Mouse (Mus musculus): ENCODE results near the gene Krtap11-1. TPM values are rescaled to one million over a fixed set of nuclear protein-coding genes. Genes with fewer than 3 reads are reported as not detected.

Krtap11-1 gene
- not detected in 2 replicates for polyA plus RNA-seq (2014; fragmentation: Nextera tagmentation; extraction: Ambion mirVana)

- 82% methylated on average over 5 of the region's 5 CpGs for WGBS
- H3K4me3 ChIP-seq (ENCODE audit: control insufficient read depth in 1 of 2, insufficient read depth in 1 of 2, low read depth in 1 of 2, low read length in 2 of 2): no peak within 1 kb of the TSS
- H3K27me3 ChIP-seq (ENCODE audit: control insufficient read depth, insufficient read depth, low read length): no peaks in the 10 kb centered on the region
- ATAC-seq (ENCODE audit: insufficient number of reproducible peaks, insufficient read depth, low FRiP score, low read depth): no peak
- no peak within 1 kb of the TSS for H3K27ac ChIP-seq (replicated peaks in 1 of 2; ENCODE audit: control insufficient read depth in 1 of 2, insufficient read depth in 1 of 2, low read depth in 2 of 2, low read length in 2 of 2)
- no peak within 1 kb of the TSS for H3K4me2 ChIP-seq (ENCODE audit: low read length)
- no peak within 1 kb of the TSS for H3K9ac ChIP-seq (ENCODE audit: low read length)
- H3K9me3 ChIP-seq (ENCODE audit: control insufficient read depth, low read length): no peaks in the 10 kb centered on the region
- no peaks in the 10 kb centered on the region for H3K36me3 ChIP-seq (ENCODE audit: control insufficient read depth, insufficient read depth, low read length)
- peaks cover 0 to 5% of the 10 kb centered on the region in 2 experiments; a peak in 2 of 4 replicates for H3K4me1 ChIP-seq (ENCODE audit: control insufficient read depth in 2 of 2, insufficient read depth in 2 of 2, low read length in 2 of 2)
Observed at GRCm38 (mm10) chr16:89571083-89571482, at the start of gene Krtap11-1. Gene Krtap11-1 (minus strand): TSS chr16:89571183.

DNA sequence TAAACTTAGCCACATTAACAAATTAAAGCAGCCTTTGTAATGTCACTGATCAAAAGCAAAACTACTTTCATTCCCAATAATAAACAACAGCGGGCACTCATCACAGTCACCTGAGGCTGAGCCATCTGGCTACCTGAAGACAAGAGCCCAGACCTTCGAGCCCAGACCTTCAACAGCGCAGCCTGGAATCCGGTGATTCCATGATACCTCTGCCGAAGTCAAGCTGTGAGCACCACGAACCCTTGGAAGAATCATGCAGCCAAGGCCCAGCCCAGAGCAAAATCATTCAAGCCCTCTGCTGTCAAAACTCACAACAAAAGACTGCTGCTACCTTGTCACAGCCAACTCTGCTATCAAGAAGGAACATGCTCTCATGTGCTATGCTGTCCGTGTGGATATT is 47.2 kb upstream of the Krtap11-1 start:
- no peak for ATAC-seq (ENCODE audit: insufficient number of reproducible peaks, insufficient read depth, low FRiP score, low read depth)
- H3K9ac ChIP-seq (ENCODE audit: low read length): no peak overlapping the region
- H3K27ac ChIP-seq (replicated peaks in 1 of 2; ENCODE audit: control insufficient read depth in 1 of 2, insufficient read depth in 1 of 2, low read depth in 2 of 2, low read length in 2 of 2): no peak overlapping the region
- no peaks in the 10 kb centered on the region for H3K27me3 ChIP-seq (ENCODE audit: control insufficient read depth, insufficient read depth, low read length)
- no peak overlapping the region for H3K4me3 ChIP-seq (ENCODE audit: control insufficient read depth in 1 of 2, insufficient read depth in 1 of 2, low read depth in 1 of 2, low read length in 2 of 2)
- 84% methylated on average over 7 of the region's 7 CpGs for WGBS
- H3K36me3 ChIP-seq (ENCODE audit: control insufficient read depth, insufficient read depth, low read length): no peaks in the 10 kb centered on the region
- no peaks in the 10 kb centered on the region for H3K9me3 ChIP-seq (ENCODE audit: control insufficient read depth, low read length)
- H3K4me2 ChIP-seq (ENCODE audit: low read length): no peak overlapping the region
- H3K4me1 ChIP-seq (ENCODE audit: control insufficient read depth in 2 of 2, insufficient read depth in 2 of 2, low read length in 2 of 2): peaks cover 0 to 6% of the 10 kb centered on the region in 2 experiments; a peak in 1 of 4 replicates

DNA sequence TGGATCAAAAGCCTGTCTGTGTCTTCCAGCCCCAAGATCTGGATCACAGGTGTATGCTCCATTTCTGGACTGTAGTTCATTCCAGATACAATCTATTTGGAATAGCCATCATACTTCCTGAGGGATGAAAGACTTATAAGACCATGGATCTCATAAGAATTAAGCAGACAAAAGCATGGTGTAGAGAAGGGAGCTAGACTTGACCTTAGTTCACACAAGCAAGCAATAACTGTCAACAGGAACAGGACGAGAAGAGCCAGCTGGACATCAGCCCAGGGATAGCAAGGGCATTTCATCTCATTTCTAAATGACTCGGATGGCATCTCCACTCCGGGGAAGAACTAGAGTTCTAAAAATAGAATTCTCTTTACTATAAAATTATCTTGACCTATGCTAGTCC is 46.3 kb upstream of the Krtap11-1 start:
- H3K4me3 ChIP-seq (ENCODE audit: control insufficient read depth in 1 of 2, insufficient read depth in 1 of 2, low read depth in 1 of 2, low read length in 2 of 2): no peak overlapping the region
- no peak for ATAC-seq (ENCODE audit: insufficient number of reproducible peaks, insufficient read depth, low FRiP score, low read depth)
- H3K9me3 ChIP-seq (ENCODE audit: control insufficient read depth, low read length): no peaks in the 10 kb centered on the region
- 18% methylated on average over 3 of the region's 3 CpGs for WGBS
- peaks cover 0 to 6% of the 10 kb centered on the region in 2 experiments; a peak in 1 of 4 replicates for H3K4me1 ChIP-seq (ENCODE audit: control insufficient read depth in 2 of 2, insufficient read depth in 2 of 2, low read length in 2 of 2)
- H3K4me2 ChIP-seq (ENCODE audit: low read length): no peak overlapping the region
- no peaks in the 10 kb centered on the region for H3K27me3 ChIP-seq (ENCODE audit: control insufficient read depth, insufficient read depth, low read length)
- H3K9ac ChIP-seq (ENCODE audit: low read length): no peak overlapping the region
- H3K36me3 ChIP-seq (ENCODE audit: control insufficient read depth, insufficient read depth, low read length): no peaks in the 10 kb centered on the region
- H3K27ac ChIP-seq (replicated peaks in 1 of 2; ENCODE audit: control insufficient read depth in 1 of 2, insufficient read depth in 1 of 2, low read depth in 2 of 2, low read length in 2 of 2): no peak overlapping the region

- H3K4me1 ChIP-seq (ENCODE audit: control insufficient read depth in 2 of 2, insufficient read depth in 2 of 2, low read length in 2 of 2): peaks cover 0 to 6% of the 10 kb centered on the region in 2 experiments; a peak in 1 of 4 replicates
- H3K27me3 ChIP-seq (ENCODE audit: control insufficient read depth, insufficient read depth, low read length): no peaks in the 10 kb centered on the region
- H3K4me3 ChIP-seq (ENCODE audit: control insufficient read depth in 1 of 2, insufficient read depth in 1 of 2, low read depth in 1 of 2, low read length in 2 of 2): no peak overlapping the region
- no peaks in the 10 kb centered on the region for H3K36me3 ChIP-seq (ENCODE audit: control insufficient read depth, insufficient read depth, low read length)
- no peak overlapping the region for H3K27ac ChIP-seq (replicated peaks in 1 of 2; ENCODE audit: control insufficient read depth in 1 of 2, insufficient read depth in 1 of 2, low read depth in 2 of 2, low read length in 2 of 2)
- H3K4me2 ChIP-seq (ENCODE audit: low read length): no peak overlapping the region
- no peak overlapping the region for H3K9ac ChIP-seq (ENCODE audit: low read length)
- H3K9me3 ChIP-seq (ENCODE audit: control insufficient read depth, low read length): no peaks in the 10 kb centered on the region
- no peak for ATAC-seq (ENCODE audit: insufficient number of reproducible peaks, insufficient read depth, low FRiP score, low read depth)
- 65% methylated on average over 12 of the region's 12 CpGs for WGBS
Observed at GRCm38 (mm10) chr16:89613726-89614125, 42.7 kb upstream of the Krtap11-1 start.

DNA sequence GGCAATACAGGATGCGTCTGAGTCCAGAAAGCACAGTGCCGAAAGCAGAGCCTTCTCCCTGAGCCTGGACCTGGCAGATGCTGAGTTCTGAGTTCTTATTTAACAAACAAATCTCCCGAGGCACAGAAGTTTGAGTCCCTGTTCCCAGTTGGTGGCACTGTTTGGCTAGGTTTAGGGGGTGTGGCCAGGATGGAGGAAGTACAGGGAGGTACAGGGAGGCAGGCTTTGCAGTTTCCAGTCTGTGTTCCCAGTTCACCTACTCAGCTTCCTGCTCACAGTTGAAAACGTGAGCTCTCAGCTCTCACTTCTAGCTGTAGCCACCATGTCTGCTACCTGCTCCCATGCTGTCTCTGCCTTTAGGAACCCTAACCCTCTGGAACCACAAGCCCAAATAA is 37.8 kb upstream of the Krtap11-1 start:
- no peaks in the 10 kb centered on the region for H3K36me3 ChIP-seq (ENCODE audit: control insufficient read depth, insufficient read depth, low read length)
- no peak overlapping the region for H3K27ac ChIP-seq (replicated peaks in 1 of 2; ENCODE audit: control insufficient read depth in 1 of 2, insufficient read depth in 1 of 2, low read depth in 2 of 2, low read length in 2 of 2)
- ATAC-seq (ENCODE audit: insufficient number of reproducible peaks, insufficient read depth, low FRiP score, low read depth): no peak
- 74% methylated on average over 4 of the region's 4 CpGs for WGBS
- no peaks in the 10 kb centered on the region for H3K9me3 ChIP-seq (ENCODE audit: control insufficient read depth, low read length)
- H3K9ac ChIP-seq (ENCODE audit: low read length): no peak overlapping the region
- no peak overlapping the region for H3K4me3 ChIP-seq (ENCODE audit: control insufficient read depth in 1 of 2, insufficient read depth in 1 of 2, low read depth in 1 of 2, low read length in 2 of 2)
- H3K4me2 ChIP-seq (ENCODE audit: low read length): no peak overlapping the region
- H3K27me3 ChIP-seq (ENCODE audit: control insufficient read depth, insufficient read depth, low read length): no peaks in the 10 kb centered on the region
- H3K4me1 ChIP-seq (ENCODE audit: control insufficient read depth in 2 of 2, insufficient read depth in 2 of 2, low read length in 2 of 2): no peaks in the 10 kb centered on the region; a peak in 1 of 4 replicates

DNA sequence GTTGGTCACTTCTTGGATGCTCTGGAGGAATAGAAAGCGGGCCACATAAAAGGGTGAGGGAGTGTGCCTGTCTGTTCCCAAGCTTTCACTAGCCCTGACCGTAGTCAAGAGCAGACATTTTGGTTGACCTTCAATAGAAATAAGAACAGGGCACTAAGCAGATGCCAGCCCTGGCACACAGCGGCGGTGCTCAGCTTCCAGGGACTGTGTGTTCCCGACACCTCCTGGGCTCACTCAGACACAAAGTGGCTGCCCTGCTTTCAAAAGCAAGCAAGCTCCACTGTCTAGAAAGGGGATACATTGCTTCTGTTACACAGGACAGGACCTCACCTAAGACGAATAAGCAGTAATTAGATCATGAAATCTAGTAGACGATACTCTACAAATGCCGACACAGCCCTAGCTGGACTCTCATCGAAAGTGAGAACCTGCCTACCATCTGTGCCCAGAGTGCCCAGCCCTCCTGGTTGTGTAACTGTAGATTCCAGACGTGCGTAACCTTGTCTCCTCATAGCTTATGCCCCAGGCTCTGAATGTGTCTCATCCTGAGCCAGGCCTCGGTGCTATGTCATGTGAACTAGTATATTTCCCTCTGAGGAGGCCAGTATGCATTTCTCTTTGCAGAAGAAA is 37.3 kb upstream of the Krtap11-1 start:
- no peaks in the 10 kb centered on the region for H3K36me3 ChIP-seq (ENCODE audit: control insufficient read depth, insufficient read depth, low read length)
- H3K9me3 ChIP-seq (ENCODE audit: control insufficient read depth, low read length): no peaks in the 10 kb centered on the region
- H3K4me1 ChIP-seq (ENCODE audit: control insufficient read depth in 2 of 2, insufficient read depth in 2 of 2, low read length in 2 of 2): no peaks in the 10 kb centered on the region
- WGBS: 85% methylated on average over 12 of the region's 12 CpGs
- H3K4me3 ChIP-seq (ENCODE audit: control insufficient read depth in 1 of 2, insufficient read depth in 1 of 2, low read depth in 1 of 2, low read length in 2 of 2): no peak overlapping the region
- no peak overlapping the region for H3K27ac ChIP-seq (replicated peaks in 1 of 2; ENCODE audit: control insufficient read depth in 1 of 2, insufficient read depth in 1 of 2, low read depth in 2 of 2, low read length in 2 of 2)
- no peak overlapping the region for H3K9ac ChIP-seq (ENCODE audit: low read length)
- no peak overlapping the region for H3K4me2 ChIP-seq (ENCODE audit: low read length)
- ATAC-seq (ENCODE audit: insufficient number of reproducible peaks, insufficient read depth, low FRiP score, low read depth): no peak
- H3K27me3 ChIP-seq (ENCODE audit: control insufficient read depth, insufficient read depth, low read length): no peaks in the 10 kb centered on the region

DNA sequence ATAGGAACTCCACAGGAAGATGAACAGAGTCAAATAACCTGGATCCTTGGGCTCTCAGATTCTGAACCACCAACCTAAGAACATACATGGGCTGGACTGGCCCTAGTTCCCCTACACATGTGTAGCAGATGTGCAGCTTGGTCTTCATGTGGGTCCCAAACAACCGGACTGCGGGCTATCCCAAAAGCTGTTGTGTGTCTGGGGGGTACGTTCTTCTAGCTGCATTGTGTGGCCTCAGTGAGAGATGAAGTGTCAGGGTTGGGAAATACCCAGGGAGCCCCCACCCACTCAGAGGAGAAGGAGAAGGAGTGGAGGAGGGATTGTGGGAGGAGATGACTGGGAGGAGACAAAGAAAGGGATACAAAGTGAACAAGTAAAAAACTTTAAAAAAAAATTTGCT is 36.0 kb upstream of the Krtap11-1 start:
- H3K4me3 ChIP-seq (ENCODE audit: control insufficient read depth in 1 of 2, insufficient read depth in 1 of 2, low read depth in 1 of 2, low read length in 2 of 2): no peak overlapping the region
- 91% methylated on average over 3 of the region's 3 CpGs for WGBS

GRCm38 (mm10) chr16:89587209-89587608 is 16.2 kb upstream of the Krtap11-1 start:
- no peak for ATAC-seq (ENCODE audit: insufficient number of reproducible peaks, insufficient read depth, low FRiP score, low read depth)
- peaks cover 7 to 11% of the 10 kb centered on the region in 2 experiments; a peak in 3 of 4 replicates for H3K4me1 ChIP-seq (ENCODE audit: control insufficient read depth in 2 of 2, insufficient read depth in 2 of 2, low read length in 2 of 2)
- no peak overlapping the region for H3K4me2 ChIP-seq (ENCODE audit: low read length)
- no peak overlapping the region for H3K27ac ChIP-seq (replicated peaks in 1 of 2; ENCODE audit: control insufficient read depth in 1 of 2, insufficient read depth in 1 of 2, low read depth in 2 of 2, low read length in 2 of 2)
- no peak overlapping the region for H3K4me3 ChIP-seq (ENCODE audit: control insufficient read depth in 1 of 2, insufficient read depth in 1 of 2, low read depth in 1 of 2, low read length in 2 of 2)
- H3K27me3 ChIP-seq (ENCODE audit: control insufficient read depth, insufficient read depth, low read length): no peaks in the 10 kb centered on the region
- H3K9me3 ChIP-seq (ENCODE audit: control insufficient read depth, low read length): peaks cover 7% of the 10 kb centered on the region; the same call in 1 of the 2 replicates
- H3K9ac ChIP-seq (ENCODE audit: low read length): no peak overlapping the region
- H3K36me3 ChIP-seq (ENCODE audit: control insufficient read depth, insufficient read depth, low read length): no peaks in the 10 kb centered on the region
- 52% methylated on average over 3 of the region's 3 CpGs for WGBS

More for the DNA sequence above, 36.0 kb upstream of the Krtap11-1 start:
- Histone ChIP-seq H3K27me3 (ENCODE audit: control insufficient read depth, insufficient read depth, low read length) (no peaks in the 10 kb centered on the region), H3K4me2 (ENCODE audit: low read length) (no peak overlapping the region), H3K27ac (replicated peaks in 1 of 2; ENCODE audit: control insufficient read depth in 1 of 2, insufficient read depth in 1 of 2, low read depth in 2 of 2, low read length in 2 of 2) (no peak overlapping the region), H3K4me1 (ENCODE audit: control insufficient read depth in 2 of 2, insufficient read depth in 2 of 2, low read length in 2 of 2) (no peaks in the 10 kb centered on the region), H3K9ac (ENCODE audit: low read length) (no peak overlapping the region), H3K9me3 (ENCODE audit: control insufficient read depth, low read length) (no peaks in the 10 kb centered on the region), H3K36me3 (ENCODE audit: control insufficient read depth, insufficient read depth, low read length) (no peaks in the 10 kb centered on the region)
- no peak for ATAC-seq (ENCODE audit: insufficient number of reproducible peaks, insufficient read depth, low FRiP score, low read depth)
